Mouse (Mus musculus) CD4-positive, CD25-positive, alpha-beta regulatory T cell (primary cell): ENCODE results near the gene Srbd1. TPM values are rescaled to one million over a fixed set of nuclear protein-coding genes. Genes with fewer than 3 reads are reported as not detected.

Source experiments
- polyA plus RNA-seq: library from polyadenylated mRNA; unstranded; fragments of 100-300 nt; shearing (Covaris generic); gene quantifications from one replicate; pipeline ENCODE4 v1.2.1, GENCODE M21; 2017

The Srbd1 gene
- polyA plus RNA-seq, result 14.8 TPM

DNA sequence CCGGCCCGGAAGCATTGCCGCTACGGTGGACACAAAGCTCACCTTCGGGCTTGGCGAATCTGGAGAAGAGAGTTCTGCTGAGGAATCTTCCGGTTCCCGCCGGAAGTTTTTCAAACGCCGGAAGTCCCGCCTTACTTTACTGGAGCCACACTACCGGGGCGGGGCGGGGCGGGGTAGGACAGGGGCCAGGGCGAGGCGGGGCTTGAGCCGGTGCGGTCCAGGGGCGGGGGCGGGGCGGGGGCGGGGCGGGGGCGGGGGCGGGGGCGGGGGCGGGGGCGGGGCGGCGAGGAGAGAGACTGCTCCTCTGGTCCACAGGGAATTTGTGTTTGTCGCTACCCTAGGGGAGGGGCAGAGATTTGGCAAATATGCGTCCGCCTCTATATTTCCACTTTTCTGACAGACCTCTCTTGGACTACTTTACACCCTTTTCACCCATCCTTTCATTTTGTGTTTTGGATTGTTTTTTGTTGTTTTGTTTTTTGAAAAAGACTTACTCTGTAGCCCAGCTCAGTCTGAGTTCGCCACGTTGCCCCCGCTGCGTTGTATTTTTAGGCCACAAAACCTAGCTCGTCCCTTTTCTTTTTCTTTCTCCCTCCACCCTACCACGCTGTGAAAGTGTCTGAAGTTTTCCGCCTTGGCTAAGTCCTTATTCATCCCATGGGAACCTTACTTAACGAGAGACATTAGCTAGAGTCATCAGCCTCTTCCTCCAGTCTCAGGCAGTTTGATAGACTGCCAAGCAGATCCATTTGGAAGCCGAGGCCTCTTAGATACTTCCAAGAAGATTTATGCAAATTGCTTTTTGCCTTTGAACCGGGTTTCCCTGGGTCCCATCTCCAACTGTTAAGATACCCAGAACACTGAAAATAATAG, at the start of gene Srbd1:
TSS of gene Srbd1 (minus strand) at position 97 of the 873 bp plus-strand sequence.

DNA sequence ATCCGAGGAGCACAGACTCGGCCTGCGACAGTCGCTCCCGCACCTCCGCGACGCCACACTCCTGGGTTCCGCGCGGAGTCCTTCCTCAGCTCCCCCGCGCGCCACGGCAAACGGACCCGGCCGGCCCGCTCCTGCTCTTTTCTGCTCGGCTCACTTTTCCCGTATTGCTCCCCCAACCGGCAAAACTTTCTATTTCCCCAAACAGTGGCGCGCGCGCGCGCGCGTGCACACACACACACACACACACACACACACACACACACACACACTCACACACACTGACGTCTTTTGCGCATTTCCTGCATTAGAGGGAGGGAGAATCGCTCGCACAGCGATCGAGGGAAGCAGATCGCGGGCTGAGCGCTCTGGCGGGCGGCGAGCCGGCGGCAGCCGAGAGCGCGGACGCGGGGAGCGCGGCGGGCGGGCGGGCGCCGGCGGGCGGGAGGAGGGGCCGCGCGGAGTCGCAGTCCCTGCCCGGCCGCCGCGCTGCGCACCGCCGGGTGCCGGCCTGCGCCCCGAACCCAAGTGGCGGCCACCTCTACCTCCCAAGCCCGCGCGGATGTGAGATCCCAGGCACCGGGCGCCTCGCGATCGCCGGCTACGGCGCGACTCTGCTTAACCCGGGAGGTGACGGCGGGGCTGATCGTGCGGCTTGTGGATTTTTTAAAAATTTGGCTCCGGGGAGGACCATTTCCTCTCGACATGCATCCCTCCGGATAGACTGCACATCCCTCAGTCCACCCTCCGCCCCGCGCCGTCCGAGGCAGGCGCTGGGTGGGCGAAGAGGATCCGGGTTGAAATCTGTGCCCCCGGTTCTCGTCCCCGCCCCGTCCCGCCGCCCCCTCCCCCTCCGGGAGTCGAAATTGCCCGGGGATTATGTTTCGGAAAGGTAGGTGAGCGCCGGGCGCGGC, 22.6 kb upstream of the Srbd1 start, which contains the start of gene Prkce:
TSS of gene Prkce (plus strand) at position 466 of the 911 bp plus-strand sequence.

Other genes starting within 250 kb of the Srbd1 start
- gene Prkce, start 22.6 kb upstream of the Srbd1 start, polyA plus RNA-seq, result 11.2 TPM